13 mouse cellular contexts compared by ENCODE assay signal in genomic region chr11:71390151-71390550, GRCm38 (mm10).
DNase-seq lines count a peak whose midpoint lies in the region; ATAC-seq lines count a peak whose summit lies in the region.
"Had no signal": no experiment of that assay in that cellular context is flagged by ENCODE, and none has a peak within 500 bp of the region (broad histone marks: within the 10 kb centered on the region; RNA-seq: fewer than 3 reads in every experiment).

No protein-coding gene starts in this region.

- DNase-seq in heart, embryonic 10.5 days (ENCODE audit: low spot score) = peak; percentile 31
- DNase-seq in heart, adult 18-20 months = no peak
- no peak for DNase-seq in testis, postnatal 10 days (ENCODE audit: low spot score)
- DNase-seq: heart, adult 2 months; thymus, adult 18-20 months had no signal

- no peak overlapping the region; the same call in 1 of the 2 replicates for H3K4me2 ChIP-seq in forebrain, embryonic 15.5 days (replicated peaks)
- H3K4me2 ChIP-seq in hindbrain, embryonic 15.5 days = peak overlapping the region; percentile 43; the same call in 1 of the 2 replicates
- peak overlapping the region; percentile 48 for H3K4me2 ChIP-seq in midbrain, embryonic 16.5 days (ENCODE audit: low read length)
- no peak overlapping the region for H3K4me2 ChIP-seq in intestine, embryonic 15.5 days (replicated peaks)
- H3K4me2 ChIP-seq: liver, embryonic 11.5 days; lung, embryonic 15.5 days had no signal

- H3K9ac ChIP-seq in forebrain, embryonic 15.5 days (replicated peaks) = no peak overlapping the region
- no peak overlapping the region for H3K9ac ChIP-seq in hindbrain, embryonic 15.5 days
- no peak overlapping the region for H3K9ac ChIP-seq in midbrain, embryonic 16.5 days (ENCODE audit: low read depth, low read length)
- no peak overlapping the region for H3K9ac ChIP-seq in intestine, embryonic 15.5 days
- H3K9ac ChIP-seq: lung, embryonic 15.5 days had no signal

- H3K4me3 ChIP-seq in heart, embryonic 10.5 days = no peak overlapping the region
- H3K4me3 ChIP-seq in forebrain, embryonic 15.5 days = no peak overlapping the region
- H3K4me3 ChIP-seq in hindbrain, embryonic 15.5 days = no peak overlapping the region
- no peak overlapping the region for H3K4me3 ChIP-seq in midbrain, embryonic 16.5 days (ENCODE audit: low read depth, low read length)
- H3K4me3 ChIP-seq in intestine, embryonic 15.5 days (replicated peaks) = no peak overlapping the region
- H3K4me3 ChIP-seq: erythroblast, embryonic 14.5 days; heart, adult 2 months; lung, embryonic 15.5 days; myocyte had no signal

- no peaks in the 10 kb centered on the region for H3K36me3 ChIP-seq in heart, embryonic 10.5 days
- H3K36me3 ChIP-seq in forebrain, embryonic 15.5 days = no peaks in the 10 kb centered on the region
- H3K36me3 ChIP-seq in hindbrain, embryonic 15.5 days = no peaks in the 10 kb centered on the region
- no peaks in the 10 kb centered on the region for H3K36me3 ChIP-seq in midbrain, embryonic 16.5 days (ENCODE audit: control insufficient read depth, insufficient read depth, low read length)
- H3K36me3 ChIP-seq in intestine, embryonic 15.5 days = no peaks in the 10 kb centered on the region
- H3K36me3 ChIP-seq: lung, embryonic 15.5 days had no signal

- WGBS in heart, embryonic 10.5 days = 60% methylated on average over 3 of the region's 3 CpGs
- 38% methylated on average over 3 of the region's 3 CpGs for WGBS in forebrain, embryonic 15.5 days
- WGBS in hindbrain, embryonic 15.5 days = 60% methylated on average over 3 of the region's 3 CpGs
- WGBS in midbrain, embryonic 16.5 days = 28% methylated on average over 3 of the region's 3 CpGs
- WGBS in intestine, embryonic 15.5 days = 69% methylated on average over 3 of the region's 3 CpGs

- no peak overlapping the region for H3K27ac ChIP-seq in heart, embryonic 10.5 days
- peak overlapping the region; percentile 63; the same call in 1 of the 2 replicates for H3K27ac ChIP-seq in forebrain, embryonic 15.5 days (replicated peaks)
- H3K27ac ChIP-seq in hindbrain, embryonic 15.5 days (replicated peaks) = peak overlapping the region; percentile 69
- H3K27ac ChIP-seq in midbrain, embryonic 16.5 days (ENCODE audit: low read length) = peak overlapping the region; percentile 60; the same call in 1 of the 2 replicates
- H3K27ac ChIP-seq in intestine, embryonic 15.5 days = no peak overlapping the region
- H3K27ac ChIP-seq: heart, adult 2 months; lung, embryonic 15.5 days had no signal

- no peaks in the 10 kb centered on the region for H3K4me1 ChIP-seq in heart, embryonic 10.5 days
- H3K4me1 ChIP-seq in forebrain, embryonic 15.5 days = peaks cover 23% of the 10 kb centered on the region
- peaks cover 17% of the 10 kb centered on the region for H3K4me1 ChIP-seq in hindbrain, embryonic 15.5 days (replicated peaks)
- peaks cover 16% of the 10 kb centered on the region for H3K4me1 ChIP-seq in midbrain, embryonic 16.5 days (ENCODE audit: control insufficient read depth, insufficient read depth, low read length)
- H3K4me1 ChIP-seq in intestine, embryonic 15.5 days (replicated peaks) = no peaks in the 10 kb centered on the region
- H3K4me1 ChIP-seq: lung, embryonic 15.5 days had no signal

- H3K9me3 ChIP-seq in heart, embryonic 10.5 days = no peaks in the 10 kb centered on the region
- H3K9me3 ChIP-seq in forebrain, embryonic 15.5 days = no peaks in the 10 kb centered on the region
- H3K9me3 ChIP-seq in hindbrain, embryonic 15.5 days = no peaks in the 10 kb centered on the region
- no peaks in the 10 kb centered on the region for H3K9me3 ChIP-seq in midbrain, embryonic 16.5 days (replicated peaks; ENCODE audit: control insufficient read depth, low read length, poor library complexity, severe bottlenecking)
- H3K9me3 ChIP-seq in intestine, embryonic 15.5 days = no peaks in the 10 kb centered on the region
- H3K9me3 ChIP-seq: lung, embryonic 15.5 days had no signal

- ATAC-seq in forebrain, embryonic 15.5 days (replicated peaks) = no peak
- ATAC-seq in hindbrain, embryonic 15.5 days (ENCODE audit: low FRiP score, low read depth) = no peak
- ATAC-seq in midbrain, embryonic 16.5 days = no peak
- no peak for ATAC-seq in intestine, embryonic 15.5 days

- no peaks in the 10 kb centered on the region for H3K27me3 ChIP-seq in heart, embryonic 10.5 days (ENCODE audit: insufficient read depth, poor library complexity, severe bottlenecking)
- H3K27me3 ChIP-seq in forebrain, embryonic 15.5 days = no peaks in the 10 kb centered on the region
- no peaks in the 10 kb centered on the region for H3K27me3 ChIP-seq in hindbrain, embryonic 15.5 days
- H3K27me3 ChIP-seq in midbrain, embryonic 16.5 days (ENCODE audit: control insufficient read depth, insufficient read depth, low read depth, low read length) = no peaks in the 10 kb centered on the region
- no peaks in the 10 kb centered on the region for H3K27me3 ChIP-seq in intestine, embryonic 15.5 days (replicated peaks)
- H3K27me3 ChIP-seq: lung, embryonic 15.5 days had no signal

Comparison
In these comparisons a context has a peak if more than half of its experiments do, and no peak if none do; other contexts are left out.
1. H3K27ac ChIP-seq: peak in forebrain, embryonic 15.5 days (single experiment), hindbrain, embryonic 15.5 days (single experiment) and midbrain, embryonic 16.5 days (single experiment); none in heart, embryonic 10.5 days (single experiment) and intestine, embryonic 15.5 days (single experiment).
2. H3K4me2 ChIP-seq: peak in hindbrain, embryonic 15.5 days (single experiment) and midbrain, embryonic 16.5 days (single experiment); none in forebrain, embryonic 15.5 days (single experiment) and intestine, embryonic 15.5 days (single experiment).